Mouse (Mus musculus): ENCODE measurements at regions not wholly inside any gene's neighbourhood (a gene's known extent, or its start where the extent isn't known, plus 50 kb on each side); places are given as distances from the start of the nearest gene placed in this dataset.
A peak's percentile ranks its signal among the peaks of the same experiment; 100 is the strongest.

- H3K36me3 ChIP-seq: no peaks in the 10 kb centered on the region
- 73% methylated on average over 8 of the region's 8 CpGs for WGBS
- no peak for ATAC-seq (ENCODE audit: borderline replicate concordance, extremely low read depth, low FRiP score, low TSS enrichment)
Observed at GRCm38 (mm10) chr1:35810571-35811342, 257.4 kb upstream of the Hs6st1 start.

GRCm38 (mm10) chr1:35811380-35811779 is 256.8 kb upstream of the Hs6st1 start:
- Histone ChIP-seq H3K9ac (no peak overlapping the region), H3K9me3 (no peaks in the 10 kb centered on the region), H3K27me3 (no peaks in the 10 kb centered on the region), H3K27ac (no peak overlapping the region), H3K36me3 (no peaks in the 10 kb centered on the region), H3K4me2 (no peak overlapping the region), H3K4me1 (peaks cover 14% of the 10 kb centered on the region; the same call in 1 of the 2 replicates), H3K4me3 (no peak overlapping the region)
- no peak for ATAC-seq (ENCODE audit: borderline replicate concordance, extremely low read depth, low FRiP score, low TSS enrichment)
- WGBS: 70% methylated on average over 6 of the region's 6 CpGs

More at GRCm38 (mm10) chr1:35810571-35811342, 257.4 kb upstream of the Hs6st1 start:
- peaks cover 14% of the 10 kb centered on the region; the same call in 1 of the 2 replicates for H3K4me1 ChIP-seq
- no peak overlapping the region for H3K9ac ChIP-seq
- H3K4me3 ChIP-seq: no peak overlapping the region
- H3K9me3 ChIP-seq: no peaks in the 10 kb centered on the region
- no peak overlapping the region for H3K27ac ChIP-seq
- no peak overlapping the region for H3K4me2 ChIP-seq
- no peaks in the 10 kb centered on the region for H3K27me3 ChIP-seq

DNA sequence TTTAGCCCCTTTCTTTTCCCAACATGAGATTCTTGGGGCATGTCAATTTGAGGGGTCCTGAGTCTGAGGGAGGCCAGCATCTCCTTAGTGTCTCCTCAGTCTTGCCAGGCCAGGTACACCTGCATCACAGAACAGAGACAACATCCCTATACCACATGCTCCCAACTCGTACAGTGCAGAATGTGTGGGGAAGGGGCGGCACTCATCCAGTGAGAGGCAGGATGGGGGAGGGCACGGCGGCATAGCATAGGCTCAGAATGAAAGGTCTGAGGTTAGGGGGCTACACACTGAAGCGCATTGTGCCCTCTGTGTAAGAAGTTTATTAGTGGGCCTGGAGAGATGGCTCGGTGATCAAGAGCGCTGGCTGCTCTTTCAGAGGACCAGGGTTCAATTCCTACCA is 256.4 kb upstream of the Hs6st1 start:
- 83% methylated on average over 7 of the region's 7 CpGs for WGBS
- Histone ChIP-seq H3K27me3 (no peaks in the 10 kb centered on the region), H3K27ac (no peak overlapping the region), H3K4me2 (no peak overlapping the region), H3K4me3 (no peak overlapping the region), H3K4me1 (peaks cover 14% of the 10 kb centered on the region; the same call in 1 of the 2 replicates), H3K9me3 (no peaks in the 10 kb centered on the region), H3K9ac (no peak overlapping the region), H3K36me3 (no peaks in the 10 kb centered on the region)
- ATAC-seq (ENCODE audit: borderline replicate concordance, extremely low read depth, low FRiP score, low TSS enrichment): no peak

GRCm38 (mm10) chr1:35813625-35814024 is 254.6 kb upstream of the Hs6st1 start:
- Histone ChIP-seq H3K4me3 (no peak overlapping the region), H3K9me3 (no peaks in the 10 kb centered on the region), H3K27me3 (no peaks in the 10 kb centered on the region), H3K36me3 (no peaks in the 10 kb centered on the region), H3K27ac (peak overlapping the region; percentile 71), H3K9ac (no peak overlapping the region), H3K4me1 (peaks cover 14% of the 10 kb centered on the region; the same call in 1 of the 2 replicates), H3K4me2 (no peak overlapping the region)
- WGBS: 81% methylated on average over 5 of the region's 5 CpGs
- ATAC-seq (ENCODE audit: borderline replicate concordance, extremely low read depth, low FRiP score, low TSS enrichment): no peak; the same call in 1 of the 2 replicates

- peak overlapping the region; percentile 71 for H3K27ac ChIP-seq
- 63% methylated on average over 9 of the region's 9 CpGs for WGBS
Observed at GRCm38 (mm10) chr1:35814207-35814606, 254.0 kb upstream of the Hs6st1 start.

GRCm38 (mm10) chr1:35814751-35815150 is 253.4 kb upstream of the Hs6st1 start:
- H3K36me3 ChIP-seq: no peaks in the 10 kb centered on the region
- no peak overlapping the region for H3K9ac ChIP-seq
- peaks cover 14% of the 10 kb centered on the region; the same call in 1 of the 2 replicates for H3K4me1 ChIP-seq
- H3K27me3 ChIP-seq: no peaks in the 10 kb centered on the region
- H3K27ac ChIP-seq: peak overlapping the region; percentile 71
- no peak overlapping the region for H3K4me3 ChIP-seq
- ATAC-seq (ENCODE audit: borderline replicate concordance, extremely low read depth, low FRiP score, low TSS enrichment): no peak
- H3K9me3 ChIP-seq: no peaks in the 10 kb centered on the region
- 65% methylated on average over 3 of the region's 3 CpGs for WGBS
- H3K4me2 ChIP-seq: no peak overlapping the region

More at GRCm38 (mm10) chr1:35814207-35814606, 254.0 kb upstream of the Hs6st1 start:
- no peaks in the 10 kb centered on the region for H3K36me3 ChIP-seq
- ATAC-seq (ENCODE audit: borderline replicate concordance, extremely low read depth, low FRiP score, low TSS enrichment): peak; percentile 12; the same call in 1 of the 2 replicates
- H3K4me1 ChIP-seq: peaks cover 14% of the 10 kb centered on the region; the same call in 1 of the 2 replicates
- no peaks in the 10 kb centered on the region for H3K9me3 ChIP-seq
- no peaks in the 10 kb centered on the region for H3K27me3 ChIP-seq
- no peak overlapping the region for H3K4me2 ChIP-seq
- no peak overlapping the region for H3K4me3 ChIP-seq
- H3K9ac ChIP-seq: no peak overlapping the region

GRCm38 (mm10) chr1:35821791-35822190 is 246.4 kb upstream of the Hs6st1 start:
- Histone ChIP-seq H3K27ac (no peak overlapping the region), H3K4me2 (no peak overlapping the region), H3K4me3 (no peak overlapping the region), H3K9me3 (no peaks in the 10 kb centered on the region), H3K36me3 (no peaks in the 10 kb centered on the region), H3K4me1 (0 out of 2 replicates have a peak, but pooled peaks cover 9% of the 10 kb centered on the region), H3K9ac (no peak overlapping the region), H3K27me3 (no peaks in the 10 kb centered on the region)
- WGBS: 84% methylated on average over 6 of the region's 6 CpGs
- ATAC-seq (ENCODE audit: borderline replicate concordance, extremely low read depth, low FRiP score, low TSS enrichment): no peak

DNA sequence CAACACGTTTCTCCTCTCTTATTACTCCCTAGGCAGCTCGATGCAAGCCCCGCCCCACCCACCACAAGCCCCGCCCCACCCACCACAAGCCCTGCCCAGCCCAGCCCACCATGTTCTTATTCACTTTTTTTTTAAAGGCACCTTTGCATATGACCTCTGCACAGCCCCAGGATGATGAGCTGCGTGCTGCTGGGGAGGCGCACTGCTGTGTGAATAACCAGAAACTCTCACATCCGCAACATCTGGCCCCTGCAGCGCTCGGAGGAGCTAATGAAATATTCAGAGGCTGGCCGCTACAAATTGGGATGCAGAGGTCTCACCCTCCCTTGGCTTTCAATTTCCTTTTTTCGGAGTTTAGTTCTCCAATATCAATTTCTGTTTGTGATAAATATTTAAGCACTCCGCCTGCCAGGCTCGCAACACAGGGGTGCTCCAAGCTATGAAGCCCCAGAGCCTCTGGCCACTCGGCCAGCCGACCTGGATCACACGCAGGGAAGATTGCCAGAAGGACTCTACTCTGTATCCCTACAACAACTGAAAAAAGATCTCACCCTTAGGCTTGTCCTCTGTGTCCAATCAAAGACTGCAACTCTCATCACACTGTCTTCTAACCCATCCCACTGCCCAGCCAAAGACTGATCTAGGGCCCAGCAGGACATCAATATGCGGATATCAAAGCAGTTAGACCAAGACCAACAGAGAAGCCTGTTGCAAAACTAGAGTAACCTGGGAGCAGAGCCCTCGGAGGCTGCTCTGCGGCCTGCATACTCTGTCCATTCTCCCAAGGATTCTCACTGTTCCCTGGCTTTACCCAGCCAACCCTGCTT is 245.6 kb upstream of the Hs6st1 start:
- H3K4me1 ChIP-seq: 0 out of 2 replicates have a peak, but pooled peaks cover 9% of the 10 kb centered on the region
- no peaks in the 10 kb centered on the region for H3K36me3 ChIP-seq
- H3K27me3 ChIP-seq: no peaks in the 10 kb centered on the region
- H3K4me2 ChIP-seq: no peak overlapping the region
- no peak overlapping the region for H3K4me3 ChIP-seq
- ATAC-seq (ENCODE audit: borderline replicate concordance, extremely low read depth, low FRiP score, low TSS enrichment): no peak
- 57% methylated on average over 19 of the region's 19 CpGs for WGBS
- no peaks in the 10 kb centered on the region for H3K9me3 ChIP-seq
- H3K27ac ChIP-seq: no peak overlapping the region
- no peak overlapping the region for H3K9ac ChIP-seq

DNA sequence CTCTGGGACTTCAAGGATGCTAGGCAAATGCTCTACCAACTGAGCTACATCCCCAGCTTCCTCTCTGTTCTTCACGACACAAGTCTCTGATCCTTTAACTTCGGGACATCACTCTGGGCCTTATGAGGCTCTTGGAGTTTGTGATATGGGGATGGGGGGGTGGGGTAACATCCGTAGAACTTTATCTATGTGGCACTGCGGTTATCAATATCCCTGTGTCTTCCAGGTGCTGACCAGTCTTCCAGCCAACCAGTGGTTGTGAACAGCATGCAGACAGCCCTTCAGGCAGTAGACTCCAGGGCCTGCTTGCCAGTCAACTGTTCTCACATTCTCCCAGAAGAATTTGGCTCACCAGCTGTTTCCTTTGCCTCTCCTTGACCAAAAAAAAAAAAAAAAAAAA is 244.7 kb upstream of the Hs6st1 start:
- WGBS: 87% methylated on average over 4 of the region's 4 CpGs

GRCm38 (mm10) chr1:35823981-35824880 is 244.0 kb upstream of the Hs6st1 start:
- Histone ChIP-seq H3K27ac (no peak overlapping the region), H3K4me2 (no peak overlapping the region), H3K9me3 (no peaks in the 10 kb centered on the region), H3K9ac (no peak overlapping the region), H3K36me3 (no peaks in the 10 kb centered on the region), H3K4me1 (0 out of 2 replicates have a peak, but pooled peaks cover 9% of the 10 kb centered on the region), H3K4me3 (no peak overlapping the region), H3K27me3 (no peaks in the 10 kb centered on the region)
- WGBS: 36% methylated on average over 24 of the region's 24 CpGs
- no peak for ATAC-seq (ENCODE audit: borderline replicate concordance, extremely low read depth, low FRiP score, low TSS enrichment)

More for the DNA sequence above, 244.7 kb upstream of the Hs6st1 start:
- Histone ChIP-seq H3K27me3 (no peaks in the 10 kb centered on the region), H3K27ac (no peak overlapping the region), H3K4me3 (no peak overlapping the region), H3K36me3 (no peaks in the 10 kb centered on the region), H3K9ac (no peak overlapping the region), H3K9me3 (no peaks in the 10 kb centered on the region), H3K4me1 (0 out of 2 replicates have a peak, but pooled peaks cover 9% of the 10 kb centered on the region), H3K4me2 (no peak overlapping the region)
- ATAC-seq (ENCODE audit: borderline replicate concordance, extremely low read depth, low FRiP score, low TSS enrichment): no peak

- H3K4me2 ChIP-seq: 0 out of 2 replicates have a peak overlapping the region, but pooled peaks have one; percentile 18
- no peaks in the 10 kb centered on the region for H3K36me3 ChIP-seq
- 50% methylated on average over 10 of the region's 10 CpGs for WGBS
- H3K9ac ChIP-seq: no peak overlapping the region
- H3K27ac ChIP-seq: no peak overlapping the region
- ATAC-seq (ENCODE audit: borderline replicate concordance, extremely low read depth, low FRiP score, low TSS enrichment): no peak
- H3K4me1 ChIP-seq: 0 out of 2 replicates have a peak, but pooled peaks cover 9% of the 10 kb centered on the region
- no peak overlapping the region for H3K4me3 ChIP-seq
- no peaks in the 10 kb centered on the region for H3K9me3 ChIP-seq
- H3K27me3 ChIP-seq: no peaks in the 10 kb centered on the region
Observed at GRCm38 (mm10) chr1:35825531-35825966, 242.7 kb upstream of the Hs6st1 start.

All from lung, embryonic 15.5 days (tissue).